Mouse (Mus musculus): Measurements from ENCODE around the gene Cbx5. TPM values are rescaled to one million over a fixed set of nuclear protein-coding genes. Genes with fewer than 3 reads are reported as not detected.
"Not testable (repeated sequence)": the region's sequence is repeated elsewhere in the genome, so short reads cannot be mapped to it uniquely, and the experiment has no call there.

The Cbx5 gene
- total RNA-seq (2021) = 10 to 100 TPM; 65.0 to 76.3 TPM
- long read RNA-seq, experiment 1, full-length matches to known transcripts = 8 of 16 reads
- long read RNA-seq, experiment 1, partial matches to known transcripts = 1 of 16 reads
- long read RNA-seq, experiment 1, other reads (novel, unspliced or antisense) = 7 of 16 reads
- long read RNA-seq, experiment 2, full-length matches to known transcripts = 28 of 37 reads
- long read RNA-seq, experiment 2, partial matches to known transcripts = 1 of 37 reads
- long read RNA-seq, experiment 2, other reads (novel, unspliced or antisense) = 8 of 37 reads

GRCm38 (mm10) chr15:103239685-103240159, at the start of gene Cbx5:
TSS of gene Cbx5 (minus strand) at chr15:103239816.
- peak; percentile 92 to 93 for DNase-seq (ENCODE audit: low spot score in 2 of 2)

GRCm38 (mm10) chr15:103285778-103286417, 46.3 kb upstream of the Cbx5 start:
- peak in 1 of 2 experiments; percentile 32 for DNase-seq (ENCODE audit: low spot score in 2 of 2)

- DNase-seq (ENCODE audit: low spot score in 2 of 2) = no peak
Observed at GRCm38 (mm10) chr15:103284647-103285046, 45.0 kb upstream of the Cbx5 start.

- DNase-seq (ENCODE audit: low spot score in 2 of 2) = peak; percentile 52 to 63
Observed at GRCm38 (mm10) chr15:103284066-103284465, 44.5 kb upstream of the Cbx5 start.

- DNase-seq (ENCODE audit: low spot score in 2 of 2) = no peak
Observed at GRCm38 (mm10) chr15:103281465-103282205, 42.0 kb upstream of the Cbx5 start.

GRCm38 (mm10) chr15:103280817-103281464, 41.3 kb upstream of the Cbx5 start:
- no peak for DNase-seq (ENCODE audit: low spot score in 2 of 2)

GRCm38 (mm10) chr15:103279750-103280149, 40.1 kb upstream of the Cbx5 start:
- no peak for DNase-seq (ENCODE audit: low spot score in 2 of 2)

GRCm38 (mm10) chr15:103277949-103278348, 38.3 kb upstream of the Cbx5 start:
- no peak for DNase-seq (ENCODE audit: low spot score in 2 of 2)

GRCm38 (mm10) chr15:103275943-103276342, 36.3 kb upstream of the Cbx5 start:
- not testable (repeated sequence) for DNase-seq (ENCODE audit: low spot score in 2 of 2)

- peak; percentile 81 for DNase-seq (ENCODE audit: low spot score in 2 of 2)
Observed at GRCm38 (mm10) chr15:103272419-103273279, 33.0 kb upstream of the Cbx5 start, which contains the start of gene Copz1. TSS of gene Copz1 (plus strand) at chr15:103272714.

- no peak for DNase-seq (ENCODE audit: low spot score in 2 of 2)
Observed at GRCm38 (mm10) chr15:103268903-103269302, 29.3 kb upstream of the Cbx5 start.

- DNase-seq (ENCODE audit: low spot score in 2 of 2) = no peak
Observed at GRCm38 (mm10) chr15:103264794-103265193, 25.2 kb upstream of the Cbx5 start.

GRCm38 (mm10) chr15:103259989-103260388, 20.4 kb upstream of the Cbx5 start:
- no peak for DNase-seq (ENCODE audit: low spot score in 2 of 2)

- DNase-seq (ENCODE audit: low spot score in 2 of 2) = no peak
Observed at GRCm38 (mm10) chr15:103259162-103259561, 19.5 kb upstream of the Cbx5 start.

GRCm38 (mm10) chr15:103257790-103258728, 18.4 kb upstream of the Cbx5 start, which contains the start of gene Nfe2:
TSS of gene Nfe2 (minus strand) at chr15:103258403.
- DNase-seq (ENCODE audit: low spot score in 2 of 2) = peak; percentile 49 to 56

GRCm38 (mm10) chr15:103256210-103256986, 16.8 kb upstream of the Cbx5 start:
- no peak for DNase-seq (ENCODE audit: low spot score in 2 of 2)

GRCm38 (mm10) chr15:103255169-103255568, 15.6 kb upstream of the Cbx5 start:
- peak; percentile 36 to 39 for DNase-seq (ENCODE audit: low spot score in 2 of 2)

- DNase-seq (ENCODE audit: low spot score in 2 of 2) = no peak
Observed at GRCm38 (mm10) chr15:103253352-103253751, 13.7 kb upstream of the Cbx5 start.
